Mouse (Mus musculus) lung, adult 18-20 months (tissue): ENCODE results near the gene Wdr43.
A peak's percentile ranks its signal among the peaks of the same experiment; 100 is the strongest.

Source experiments
- DNase-seq, 2 experiments: peaks; one replicate each; pipeline ENCODE4 v3.0.0; 2022; ENCODE audit warnings: mixed read lengths in 2 of 2

The Wdr43 gene

DNA sequence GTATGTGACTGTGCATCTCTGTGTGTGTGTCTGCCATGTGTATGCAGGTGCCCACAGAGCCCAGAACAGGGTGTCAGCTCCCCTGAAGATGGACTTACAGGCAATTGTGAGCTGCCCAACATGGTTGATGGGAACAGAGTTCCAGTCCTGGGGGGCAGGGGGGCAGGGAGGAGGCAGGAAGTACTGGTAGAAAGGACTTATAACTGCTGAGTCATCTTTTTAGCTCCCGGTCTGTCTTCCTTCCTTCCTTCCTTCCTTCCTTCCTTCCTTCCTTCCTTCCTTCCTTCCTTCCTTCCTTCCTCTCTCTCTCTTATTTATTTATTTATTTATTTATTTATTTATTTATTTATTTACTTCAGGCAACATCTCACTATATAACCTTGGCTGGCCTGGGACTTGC is 48.5 kb downstream of the Wdr43 start:
- no peak for DNase-seq

- DNase-seq: peak; percentile 59 to 71
Measured at GRCm38 (mm10) chr17:71665201-71665600, 49.5 kb downstream of the Wdr43 start.

GRCm38 (mm10) chr17:71669511-71669910 is 53.8 kb downstream of the Wdr43 start:
- DNase-seq: no peak

DNA sequence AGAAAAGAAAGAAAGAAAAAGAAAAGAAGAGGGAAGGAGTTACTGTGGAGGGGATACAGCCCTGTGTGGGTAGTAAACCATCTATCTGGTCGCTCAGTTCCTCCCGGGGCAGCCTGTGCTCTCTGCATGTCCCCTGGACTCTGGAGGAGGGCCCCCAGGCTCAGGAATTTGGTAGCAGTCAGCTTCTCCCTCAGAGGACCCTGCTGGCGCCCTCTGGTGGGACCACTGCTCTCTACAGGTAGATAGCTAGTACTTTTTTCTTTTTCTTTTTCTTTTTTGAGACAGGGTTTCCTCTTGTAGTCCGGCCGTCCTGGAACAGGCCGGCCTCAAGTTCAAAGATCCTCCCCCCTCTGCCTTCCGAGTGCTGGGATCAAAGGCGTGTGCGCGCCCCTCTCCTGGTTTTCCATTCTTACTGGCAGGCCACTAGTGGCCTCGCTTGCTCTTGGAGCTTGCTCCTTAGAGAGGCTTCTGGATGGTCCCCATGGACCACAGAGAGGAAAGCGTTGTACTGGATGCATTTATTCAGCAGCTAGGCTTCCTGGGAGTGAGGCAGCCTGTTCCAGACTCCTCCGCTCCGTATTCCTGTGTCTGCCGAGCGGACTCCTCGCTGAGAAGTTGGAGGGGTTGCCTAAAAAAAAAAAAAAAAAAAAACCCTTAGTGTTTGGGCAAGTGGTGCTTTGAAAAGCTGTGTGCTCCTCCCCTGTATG is 56.3 kb downstream of the Wdr43 start:
- DNase-seq: peak; percentile 51 to 74

GRCm38 (mm10) chr17:71673092-71673491 is 57.4 kb downstream of the Wdr43 start, which contains the start of gene Togaram2:
Togaram2 (plus strand) TSS chr17:71673261.
- DNase-seq: peak; percentile 71 to 84

- peak; percentile 17 to 46 for DNase-seq
Measured at GRCm38 (mm10) chr17:71673936-71674335, 58.2 kb downstream of the Wdr43 start.

DNA sequence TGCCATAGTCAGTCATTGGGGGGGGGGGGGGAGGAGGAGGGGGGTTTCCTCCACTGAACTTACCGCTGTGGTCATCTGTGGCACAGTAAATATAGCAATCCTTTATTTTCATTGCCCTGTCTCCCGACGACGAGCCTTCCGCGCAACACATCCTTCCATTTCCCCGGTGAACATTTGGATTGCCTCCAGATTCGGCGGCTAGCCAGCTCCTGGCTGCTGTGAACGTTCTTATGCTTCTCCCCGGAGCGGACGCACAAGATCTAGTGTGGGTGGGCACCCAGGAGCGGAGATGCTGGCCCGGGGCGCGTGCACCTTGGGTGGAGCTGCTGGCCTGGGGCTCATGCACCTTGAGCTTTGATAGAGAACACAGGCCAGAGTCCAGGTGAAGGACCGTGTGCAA is 59.2 kb downstream of the Wdr43 start:
- DNase-seq: peak; percentile 45 to 68

DNA sequence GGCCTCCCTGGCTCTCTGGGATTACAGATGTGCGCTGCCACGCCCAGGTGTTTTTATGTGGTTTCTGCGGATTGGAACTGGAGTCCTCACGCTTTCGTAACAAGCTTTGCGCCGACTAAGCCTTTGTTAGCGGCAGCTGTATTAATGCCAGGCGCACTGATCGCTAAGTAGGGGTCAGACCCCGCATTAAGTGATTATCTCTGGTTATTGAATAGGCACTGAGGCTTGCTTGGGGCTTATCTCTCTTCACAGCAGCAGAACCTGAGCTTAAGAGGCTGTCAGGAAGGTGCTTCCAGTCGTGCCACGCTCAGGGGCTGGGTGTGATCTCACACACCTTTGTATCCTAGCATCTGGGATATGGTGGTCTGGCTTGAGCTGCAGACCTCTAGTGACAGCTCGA is 66.0 kb downstream of the Wdr43 start:
- DNase-seq: no peak

GRCm38 (mm10) chr17:71682379-71682778 is 66.7 kb downstream of the Wdr43 start:
- DNase-seq: peak; percentile 46 to 75

DNA sequence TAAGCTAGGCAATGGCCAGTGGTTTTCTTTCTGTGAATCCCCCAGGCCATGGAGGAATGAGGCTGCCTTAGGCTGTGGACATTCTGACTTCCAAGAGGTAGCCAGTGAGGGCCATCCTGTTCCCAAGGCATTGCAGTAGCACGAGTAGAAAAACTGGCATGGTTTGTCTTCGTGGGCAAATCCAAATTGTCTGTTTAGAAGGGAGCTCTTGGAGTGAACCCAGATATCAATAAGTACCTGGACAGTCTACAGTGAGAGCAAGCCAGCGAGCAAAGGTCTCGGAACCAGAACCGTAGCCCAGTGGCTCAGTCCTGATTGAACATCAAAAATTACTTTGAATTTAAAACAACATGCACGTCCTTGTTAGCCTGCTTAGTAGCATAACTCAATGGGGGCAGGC is 67.6 kb downstream of the Wdr43 start:
- no peak for DNase-seq

- DNase-seq: peak; percentile 73 to 84
Measured at GRCm38 (mm10) chr17:71684103-71684608, 68.5 kb downstream of the Wdr43 start.

- no peak for DNase-seq
Measured at GRCm38 (mm10) chr17:71687436-71687835, 71.7 kb downstream of the Wdr43 start.

DNA sequence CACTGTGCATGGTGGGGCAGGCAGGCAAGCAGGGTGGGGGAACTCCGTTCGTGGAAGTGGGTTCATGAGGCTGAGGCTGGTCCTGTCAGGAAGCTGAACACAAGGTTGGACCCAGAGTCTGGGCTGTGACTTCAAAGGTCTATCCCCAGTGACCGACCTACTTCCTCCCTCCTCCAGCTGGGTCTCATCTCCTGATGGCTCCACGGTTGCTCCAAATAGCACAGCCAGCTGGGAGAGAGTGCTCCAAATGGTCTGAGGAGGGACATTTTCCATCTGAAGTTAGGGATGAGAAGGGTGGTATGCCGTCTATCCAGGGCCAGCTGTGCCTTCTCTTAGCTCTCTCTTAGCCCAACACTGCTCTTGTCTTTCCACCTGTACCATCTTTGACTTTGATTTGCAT is 74.2 kb downstream of the Wdr43 start:
- DNase-seq: peak; percentile 55 to 67

DNA sequence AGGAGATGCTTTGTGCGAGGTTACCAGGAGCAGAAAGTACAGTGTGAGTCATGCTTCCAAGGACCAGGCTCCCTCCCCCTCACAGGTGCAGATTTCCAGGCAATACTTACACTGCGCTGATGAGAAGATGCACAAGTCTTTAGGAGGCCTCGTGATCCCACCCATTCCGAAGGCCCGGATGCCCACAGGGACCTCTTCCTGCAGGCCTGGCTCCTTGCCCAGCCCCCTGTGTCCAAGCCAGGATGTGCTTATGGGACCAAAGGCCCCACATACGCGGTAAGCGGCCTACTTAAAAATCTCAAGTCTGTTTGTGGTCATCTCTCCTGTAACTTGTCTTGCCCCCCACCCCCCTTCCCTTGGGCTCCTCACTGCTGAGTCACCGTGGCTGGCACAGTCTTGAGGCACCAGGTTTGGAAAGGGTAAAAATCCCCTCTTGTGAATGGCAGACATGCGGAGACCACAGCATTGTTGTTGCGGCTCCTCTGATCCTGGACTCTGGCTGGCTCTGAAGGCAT is 75.7 kb downstream of the Wdr43 start:
- peak; percentile 14 to 41 for DNase-seq

- peak; percentile 35 to 54 for DNase-seq
Measured at GRCm38 (mm10) chr17:71693313-71693712, 77.6 kb downstream of the Wdr43 start.

DNA sequence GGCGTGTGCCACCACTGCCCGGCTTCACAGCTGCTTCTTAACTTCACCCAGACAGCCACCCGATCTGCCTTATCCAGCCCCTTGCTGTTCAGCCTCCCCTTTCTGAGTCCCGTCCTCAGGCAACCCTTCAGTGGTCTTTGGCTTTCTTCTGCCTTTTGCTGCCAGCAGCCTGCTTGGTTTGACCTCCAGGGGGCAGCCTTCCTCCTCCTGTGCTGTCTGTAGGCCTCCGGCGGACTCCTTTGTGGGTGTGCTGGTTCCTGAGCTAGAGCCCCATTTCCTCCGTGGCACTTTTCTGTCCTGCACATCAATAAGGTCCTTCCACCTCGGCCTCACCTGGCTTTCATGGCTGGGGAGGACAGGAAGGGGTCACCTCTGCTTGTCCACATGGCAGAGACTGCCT is 78.1 kb downstream of the Wdr43 start:
- no peak for DNase-seq

- DNase-seq: no peak
Measured at GRCm38 (mm10) chr17:71695151-71695550, 79.5 kb downstream of the Wdr43 start.

GRCm38 (mm10) chr17:71695716-71696315 is 80.1 kb downstream of the Wdr43 start:
- DNase-seq: peak; percentile 11 to 34

- DNase-seq: no peak
Measured at GRCm38 (mm10) chr17:71696396-71696795, 80.7 kb downstream of the Wdr43 start.

GRCm38 (mm10) chr17:71697896-71698618 is 82.4 kb downstream of the Wdr43 start:
- DNase-seq: no peak

DNA sequence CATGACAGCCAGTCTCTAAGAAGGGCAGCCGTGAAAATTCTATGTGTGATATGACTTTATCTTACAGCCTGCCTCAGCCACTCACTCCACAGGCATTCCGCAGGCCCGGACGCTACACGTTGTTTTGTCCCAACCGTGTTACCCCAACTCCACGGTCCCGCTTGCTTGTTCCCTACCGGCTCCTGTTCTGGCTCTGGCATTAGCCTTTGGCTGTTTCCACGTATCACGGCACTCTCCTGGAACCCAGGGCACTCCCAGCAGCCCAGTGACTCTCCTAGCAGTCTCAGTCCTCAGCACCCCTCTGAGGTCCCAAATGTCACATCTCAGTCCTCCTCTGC is 82.9 kb downstream of the Wdr43 start:
- no peak for DNase-seq

GRCm38 (mm10) chr17:71705113-71705512 is 89.4 kb downstream of the Wdr43 start:
- no peak for DNase-seq
